Mouse (Mus musculus) induced T-regulatory cell, adult 2 months (primary cell): ENCODE measurements around the gene Eef1akmt4.
"Not testable (repeated sequence)": the region's sequence is repeated elsewhere in the genome, so short reads cannot be mapped to it uniquely, and the experiment has no call there.

Experiments used
- DNase-seq: peaks from one replicate; pipeline ENCODE4 v3.0.0-alpha.2; 2012; ENCODE audit warnings: low read depth

Eef1akmt4 gene

DNA sequence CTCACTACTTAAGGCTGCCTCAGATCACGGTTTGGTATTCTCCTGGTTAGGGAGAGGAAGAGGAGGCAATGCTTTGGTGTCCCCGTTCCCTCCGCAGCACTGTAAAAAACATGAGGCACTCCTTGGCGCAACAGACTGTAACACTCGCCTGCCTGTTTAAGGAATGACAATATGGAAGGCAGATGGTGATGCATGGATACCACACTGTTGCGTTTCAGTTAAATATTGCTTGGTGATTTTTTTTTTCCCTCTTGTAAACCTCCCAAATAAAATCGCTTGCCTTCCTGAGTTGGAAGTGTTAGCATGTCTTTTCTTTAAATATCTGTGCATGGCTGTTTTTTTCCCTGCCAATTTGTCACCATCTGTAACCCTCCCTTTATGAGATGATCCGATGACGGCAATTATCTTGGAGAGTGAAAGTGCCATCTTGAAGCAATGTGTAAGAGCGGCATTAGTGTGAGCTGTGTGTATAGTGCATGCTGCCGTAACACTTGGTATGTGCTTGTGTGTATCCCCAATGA, 17.5 kb downstream of the Eef1akmt4 start:
- no peak for DNase-seq

GRCm38 (mm10) chr16:20629731-20630634, 18.6 kb downstream of the Eef1akmt4 start, which contains the start of gene Ece2:
Ece2 (plus strand) TSS chr16:20629828.
- DNase-seq, result no peak

GRCm38 (mm10) chr16:20637410-20637809, 26.0 kb downstream of the Eef1akmt4 start:
- no peak for DNase-seq

- DNase-seq, result no peak
Observed at GRCm38 (mm10) chr16:20638367-20638766, 27.0 kb downstream of the Eef1akmt4 start.

- peak; percentile 61 for DNase-seq
Observed at GRCm38 (mm10) chr16:20642161-20642560, 30.8 kb downstream of the Eef1akmt4 start.

DNA sequence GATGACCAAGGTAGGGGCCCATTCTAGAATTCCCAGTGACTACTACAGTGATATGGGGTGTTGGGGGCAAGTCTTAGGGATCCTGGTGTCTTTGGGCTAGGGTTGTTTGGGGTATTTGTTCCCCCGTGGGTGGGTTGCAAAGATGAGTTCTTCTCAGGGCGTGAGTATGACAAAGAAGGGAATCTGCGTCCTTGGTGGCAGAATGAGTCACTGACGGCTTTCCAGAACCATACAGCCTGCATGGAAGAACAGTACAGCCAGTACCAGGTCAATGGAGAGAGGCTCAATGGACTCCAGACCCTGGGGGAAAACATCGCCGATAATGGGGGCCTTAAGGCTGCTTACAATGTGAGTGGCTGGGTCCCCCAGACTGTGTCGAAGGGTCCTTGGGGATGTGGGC, 32.5 kb downstream of the Eef1akmt4 start:
- DNase-seq, result no peak

GRCm38 (mm10) chr16:20651076-20651946, 39.9 kb downstream of the Eef1akmt4 start, which contains the start of gene Psmd2:
Psmd2 (plus strand) TSS chr16:20651652.
- peak; percentile 95 for DNase-seq

- no peak for DNase-seq
Observed at GRCm38 (mm10) chr16:20651947-20652310, 40.5 kb downstream of the Eef1akmt4 start.

DNA sequence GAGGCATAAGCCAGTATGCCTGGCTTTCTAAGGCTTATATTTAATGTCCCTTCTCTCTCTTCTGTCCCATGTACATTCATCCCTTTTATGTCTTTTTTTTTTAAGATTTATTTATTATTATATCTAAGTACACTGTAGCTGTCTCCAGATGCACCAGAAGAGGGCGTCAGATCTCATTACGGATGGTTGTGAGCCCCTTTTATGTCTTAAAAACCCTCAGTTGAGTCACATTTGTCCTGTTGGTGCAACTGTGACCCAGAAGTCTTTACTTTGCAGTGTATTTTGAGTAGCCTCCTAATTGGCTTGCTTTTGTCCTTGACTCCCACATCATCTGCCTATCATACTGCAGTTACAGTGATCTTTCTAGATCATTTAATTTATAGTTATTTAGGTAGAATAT, 41.9 kb downstream of the Eef1akmt4 start:
- DNase-seq, result no peak

DNA sequence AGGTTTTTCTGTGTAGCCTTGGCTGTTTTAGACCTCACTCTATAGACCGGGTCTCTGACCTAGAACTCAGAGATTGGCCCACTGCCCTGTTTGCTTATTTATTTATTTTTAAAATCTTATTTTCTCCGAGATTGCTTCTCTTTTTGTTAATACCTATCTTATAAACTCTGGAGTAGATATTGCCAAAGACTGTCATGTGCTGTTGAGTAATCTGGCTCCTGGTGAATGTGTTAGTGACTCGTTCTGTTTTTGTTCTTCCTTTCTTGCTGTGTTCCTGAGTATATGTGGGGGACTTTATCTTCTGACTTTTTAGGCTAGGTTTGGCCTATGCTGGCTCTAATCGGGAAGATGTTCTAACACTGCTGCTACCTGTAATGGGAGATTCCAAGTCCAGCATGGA, 46.3 kb downstream of the Eef1akmt4 start:
- no peak for DNase-seq

DNA sequence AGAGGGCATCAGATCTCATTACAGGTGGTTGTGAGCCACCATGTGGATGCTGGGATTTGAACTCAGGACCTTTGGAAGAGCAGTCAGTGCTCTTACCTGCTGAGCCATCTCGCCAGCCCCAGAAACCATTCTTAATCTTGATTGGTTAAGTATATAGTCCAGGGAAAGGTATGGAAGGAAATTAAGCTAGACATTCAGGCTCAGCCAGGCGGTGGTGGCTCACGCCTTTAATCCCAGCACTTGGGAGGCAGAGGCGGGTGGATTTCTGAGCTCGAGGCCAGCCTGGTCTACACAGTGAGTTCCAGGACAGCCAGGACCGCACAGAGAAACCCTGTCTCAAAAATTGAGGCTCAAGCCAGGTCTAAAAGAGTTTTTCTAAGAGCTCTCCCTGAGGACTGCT, 56.6 kb downstream of the Eef1akmt4 start, which contains the start of gene Eif4g1:
TSS of gene Eif4g1 (plus strand) at position 301 of the 400 bp plus-strand sequence.
- not testable (repeated sequence) for DNase-seq
